Mouse (Mus musculus) CH12.LX (cell line): ENCODE measurements around the gene Col4a1. TPM values are rescaled to one million over a fixed set of nuclear protein-coding genes. Genes with fewer than 3 reads are reported as not detected.

ENCODE experiments used
- DNase-seq: peaks from one replicate; pipeline ENCODE4 v3.0.0-alpha.2; 2013; ENCODE audit errors: extremely low read depth
- H3K27ac ChIP-seq: 2 replicates; pipeline ENCODE4 v1.5.1; 2012; ENCODE audit warnings: low read depth, mild to moderate bottlenecking, control low read depth, moderate library complexity; ENCODE audit not compliant: insufficient read depth
- H3K27me3 ChIP-seq: replicated peaks from 2 replicates; pipeline ENCODE3; 2012; ENCODE audit warnings: inconsistent platforms
- H3K36me3 ChIP-seq, 2 experiments: replicated peaks in 1 of 2; 2 replicates each; pipeline versions ENCODE3 to v1.6.1; 2012; ENCODE audit warnings: inconsistent platforms in 1 of 2, low read length in 1 of 2, mild to moderate bottlenecking in 1 of 2, mixed read lengths in 1 of 2, moderate library complexity in 1 of 2; ENCODE audit not compliant: control insufficient read depth in 1 of 2, insufficient read depth in 1 of 2
- H3K4me1 ChIP-seq, 2 experiments: 2 replicates each; pipeline ENCODE4 v1.6.1; 2012; ENCODE audit warnings: inconsistent platforms in 1 of 2, moderate library complexity in 1 of 2; ENCODE audit not compliant: insufficient read depth in 2 of 2, control insufficient read depth in 1 of 2
- H3K4me2 ChIP-seq: 2 replicates; pipeline ENCODE4 v1.6.1; 2012; ENCODE audit warnings: low read depth, mild to moderate bottlenecking, control low read depth; ENCODE audit not compliant: poor library complexity, insufficient read depth, severe bottlenecking
- H3K4me3 ChIP-seq, 3 experiments: fragments of 150-350 bp in 1 of 3; sonication (generic) in 1 of 3; replicated peaks in 1 of 3; 2 replicates each; pipeline versions ENCODE3 to v1.5.1; 2011 to 2012; ENCODE audit warnings: low read depth in 2 of 3, low read length in 2 of 3, mild to moderate bottlenecking in 2 of 3, moderate library complexity in 2 of 3, control low read depth in 1 of 3, improper control_type of control experiment in 1 of 3, inconsistent platforms in 1 of 3, mixed read lengths in 1 of 3; ENCODE audit not compliant: poor library complexity in 1 of 3
- H3K79me2 ChIP-seq: replicated peaks from 2 replicates; pipeline ENCODE4 v1.6.1; 2012; ENCODE audit warnings: mild to moderate bottlenecking, moderate library complexity; ENCODE audit not compliant: control insufficient read depth, poor library complexity, insufficient read depth, severe bottlenecking; ENCODE audit errors: extremely low read depth
- H3K9ac ChIP-seq: 2 replicates; pipeline ENCODE4 v1.6.1; 2012; ENCODE audit warnings: low read depth, mild to moderate bottlenecking, control low read depth, moderate library complexity; ENCODE audit not compliant: insufficient read depth
- H3K9me3 ChIP-seq: replicated peaks from 2 replicates; pipeline ENCODE3; 2012; ENCODE audit warnings: low read length, inconsistent platforms, mixed read lengths
- CTCF ChIP-seq, 2 experiments: IDR thresholded peaks in 1 of 2; conservative IDR thresholded peaks in 1 of 2; 2 replicates each; pipeline ENCODE4 v1.5.1; 2011 to 2012; ENCODE audit warnings: low read depth in 2 of 2, low read length in 2 of 2, improper control_type of control experiment in 1 of 2, inconsistent platforms in 1 of 2, mild to moderate bottlenecking in 1 of 2, moderate library complexity in 1 of 2
- E2F4 ChIP-seq: IDR thresholded peaks from 2 replicates; pipeline ENCODE4 v1.6.1; 2011; ENCODE audit warnings: low read depth, low read length, improper control_type of control experiment; ENCODE audit not compliant: insufficient replicate concordance
- GABPA ChIP-seq: IDR thresholded peaks from 2 replicates; pipeline ENCODE4 v1.6.1; 2012; ENCODE audit warnings: low read depth, low read length, improper control_type of control experiment, inconsistent platforms; ENCODE audit not compliant: insufficient replicate concordance
- HCFC1 ChIP-seq: IDR thresholded peaks from 2 replicates; pipeline ENCODE4 v1.6.1; 2012; ENCODE audit warnings: low read depth, mild to moderate bottlenecking, inconsistent platforms, low read length, improper control_type of control experiment
- JUN ChIP-seq: IDR thresholded peaks from 2 replicates; pipeline ENCODE4 v1.6.1; 2011; ENCODE audit warnings: low read depth, mild to moderate bottlenecking, low read length, improper control_type of control experiment, moderate library complexity; ENCODE audit not compliant: insufficient read depth
- JUND ChIP-seq: conservative IDR thresholded peaks from 2 replicates; pipeline ENCODE4 v1.6.1; 2011; ENCODE audit warnings: low read depth, low read length, improper control_type of control experiment
- MYC ChIP-seq: IDR thresholded peaks from 2 replicates; pipeline ENCODE4 v1.6.1; 2011; ENCODE audit warnings: low read depth, mild to moderate bottlenecking, improper control_type of control experiment, low read length
- NELFE ChIP-seq: IDR thresholded peaks from 2 replicates; pipeline ENCODE4 v1.6.1; 2011; ENCODE audit warnings: low read depth, low read length, improper control_type of control experiment
- NRF1 ChIP-seq: IDR thresholded peaks from 2 replicates; pipeline ENCODE4 v1.6.1; 2014; ENCODE audit warnings: low read depth, mild to moderate bottlenecking, inconsistent platforms, low read length, improper control_type of control experiment, moderate library complexity
- PAX5 ChIP-seq: IDR thresholded peaks from 2 replicates; pipeline ENCODE4 v1.6.1; 2012; ENCODE audit warnings: low read length, inconsistent platforms, mixed read lengths
- RAD21 ChIP-seq: IDR thresholded peaks from 2 replicates; pipeline ENCODE4 v1.6.1; 2011; ENCODE audit warnings: low read depth, mild to moderate bottlenecking, low read length, improper control_type of control experiment, moderate library complexity
- SIN3A ChIP-seq: IDR thresholded peaks from 2 replicates; pipeline ENCODE4 v1.6.1; 2012; ENCODE audit warnings: low read length, improper control_type of control experiment, inconsistent platforms
- TBP ChIP-seq: conservative IDR thresholded peaks from 2 replicates; pipeline ENCODE4 v1.6.1; 2011; ENCODE audit warnings: low read depth, low read length, improper control_type of control experiment
- TCF12 ChIP-seq: IDR thresholded peaks from 2 replicates; pipeline ENCODE4 v1.6.1; 2014; ENCODE audit warnings: low read depth, mild to moderate bottlenecking, inconsistent platforms, low read length, improper control_type of control experiment
- USF2 ChIP-seq: conservative IDR thresholded peaks from 2 replicates; pipeline ENCODE4 v1.6.1; 2011; ENCODE audit warnings: low read depth, low read length, improper control_type of control experiment
- ZKSCAN1 ChIP-seq: IDR thresholded peaks from 2 replicates; pipeline ENCODE4 v1.6.1; 2012; ENCODE audit warnings: low read depth, inconsistent platforms, low read length, improper control_type of control experiment, borderline replicate concordance
- dilution Hi-C: fragments of 300-500 bp; cut with MboI; formaldehyde crosslinking; loops from 2 replicates; pipeline ENCODE4 v1.14.3; 2020; ENCODE audit warnings: low sequenced_read_pairs; ENCODE audit not compliant: extremely low pct_unique_long_range_greater_than_20kb, extremely low pct_ligation_motif_present
- in situ Hi-C: fragments of 300-500 bp; cut with MboI; formaldehyde crosslinking; loops from 3 replicates; pipeline ENCODE4 v1.14.3; 2019; ENCODE audit warnings: low sequenced_read_pairs, low pct_ligation_motif_present, low pct_unique_long_range_greater_than_20kb, mixed read lengths
- polyA plus RNA-seq: library from polyadenylated mRNA; unstranded; fragments of >175 nt; gene quantifications from 2 replicates; pipeline ENCODE4 v1.2.1, GENCODE M21; 2012; ENCODE audit warnings: low read depth; ENCODE audit not compliant: insufficient read length
- total RNA-seq, 2 experiments: library from RNA; depleted of rRNA; stranded (reverse); fragments of 300-350 nt in 1 of 2; fragments of >200 nt in 1 of 2; gene quantifications; 2 replicates each; pipeline ENCODE4 v1.2.3; 2012 to 2014

Gene Col4a1
- total and polyA plus RNA-seq, 3 experiments = 0.04 to 0.27 (median 0.13) TPM

- TF ChIP-seq HCFC1 (no peak), USF2 (no peak), CTCF (conservative IDR thresholded peaks at IDR 0.05 in 1 of 2, IDR thresholded peaks at IDR 0.05 in 1 of 2; ENCODE audit: low read depth in 2 of 2, low read length in 2 of 2) (no peak), ZKSCAN1 (no peak), MYC (no peak), SIN3A (no peak), PAX5 (no peak), NELFE (no peak), GABPA (no peak), JUND (no peak), NRF1 (no peak), TCF12 (no peak)
- H3K79me2 ChIP-seq = no peaks in the 10 kb centered on the region
- dilution Hi-C loops (no loop called here), in situ Hi-C loops (no loop called here)
- H3K36me3 ChIP-seq = no peaks in the 10 kb centered on the region
- no peak overlapping the region for H3K4me3 ChIP-seq
- H3K9ac ChIP-seq = no peak overlapping the region
- H3K4me1 ChIP-seq = peaks cover 2 to 8% of the 10 kb centered on the region in 2 experiments; a peak in 3 of 4 replicates
- no peak overlapping the region for H3K27ac ChIP-seq
- no peak for DNase-seq
- no peaks in the 10 kb centered on the region for H3K9me3 ChIP-seq
- no peak overlapping the region for H3K4me2 ChIP-seq
- peaks cover 29% of the 10 kb centered on the region for H3K27me3 ChIP-seq
These were observed 36.0 kb upstream of the Col4a1 start for GRCm38 (mm10) chr8:11348622-11349021.

GRCm38 (mm10) chr8:11347699-11348098 lies 35.1 kb upstream of the Col4a1 start:
- TF ChIP-seq NELFE = no peak
- TF ChIP-seq RAD21 = no peak
- no peak for TF ChIP-seq E2F4
- TF ChIP-seq TCF12 = no peak
- Histone ChIP-seq H3K9me3 (peaks cover under 1% of the 10 kb centered on the region), H3K27ac (no peak overlapping the region), H3K27me3 (peaks cover 26% of the 10 kb centered on the region), H3K4me1 (peaks cover 2 to 8% of the 10 kb centered on the region in 2 experiments; a peak in 3 of 4 replicates), H3K79me2 (no peaks in the 10 kb centered on the region), H3K4me3 (no peak overlapping the region), H3K9ac (no peak overlapping the region), H3K4me2 (no peak overlapping the region), H3K36me3 (no peaks in the 10 kb centered on the region)
- dilution Hi-C loops = no loop called here
- in situ Hi-C loops = no loop called here
- no peak for DNase-seq

- Histone ChIP-seq H3K9me3 (peaks cover 3% of the 10 kb centered on the region), H3K36me3 (no peaks in the 10 kb centered on the region), H3K4me1 (peaks cover 2 to 8% of the 10 kb centered on the region in 2 experiments; a peak in 3 of 4 replicates), H3K4me2 (no peak overlapping the region), H3K79me2 (no peaks in the 10 kb centered on the region), H3K27me3 (peaks cover 26% of the 10 kb centered on the region), H3K4me3 (no peak overlapping the region), H3K27ac (no peak overlapping the region), H3K9ac (no peak overlapping the region)
- dilution Hi-C loops (no loop called here), in situ Hi-C loops (no loop called here)
- TF ChIP-seq JUN = no peak
- TF ChIP-seq RAD21 = no peak
- TF ChIP-seq TBP = no peak
- peak; percentile 16; the same call in 1 of the 2 replicates for TF ChIP-seq TCF12
- no peak for DNase-seq
These were observed 33.6 kb upstream of the Col4a1 start for GRCm38 (mm10) chr8:11346225-11346624.
